Mouse (Mus musculus): ENCODE data around the gene Tarsl2. TPM values are rescaled to one million over a fixed set of nuclear protein-coding genes. Genes with fewer than 3 reads are reported as not detected.

Gene Tarsl2
- polyA plus RNA-seq, 1 experiment = not detected

GRCm38 (mm10) chr7:65623330-65623729, 21.4 kb upstream of the Tarsl2 start:
- H3K4me1 ChIP-seq (ENCODE audit: control insufficient read depth, insufficient read depth, low read length) = no peaks in the 10 kb centered on the region
- WGBS = 88% methylated on average over 3 of the region's 3 CpGs
- H3K27ac ChIP-seq (ENCODE audit: insufficient read depth, low read depth, low read length) = no peak overlapping the region
- no peak overlapping the region for H3K4me3 ChIP-seq (ENCODE audit: insufficient read depth, low read depth, low read length)
- no peak for TF ChIP-seq CTCF (IDR thresholded peaks at IDR 0.05; ENCODE audit: insufficient read depth, low read depth, low read length)
- no peak for TF ChIP-seq POLR2A (IDR thresholded peaks at IDR 0.05; ENCODE audit: insufficient read depth, low read depth, low read length)

GRCm38 (mm10) chr7:65625528-65625927, 19.2 kb upstream of the Tarsl2 start:
- no peak overlapping the region for H3K4me3 ChIP-seq (ENCODE audit: insufficient read depth, low read depth, low read length)
- H3K4me1 ChIP-seq (ENCODE audit: control insufficient read depth, insufficient read depth, low read length) = no peaks in the 10 kb centered on the region
- no peak overlapping the region for H3K27ac ChIP-seq (ENCODE audit: insufficient read depth, low read depth, low read length)
- TF ChIP-seq CTCF (IDR thresholded peaks at IDR 0.05; ENCODE audit: insufficient read depth, low read depth, low read length) (no peak), POLR2A (IDR thresholded peaks at IDR 0.05; ENCODE audit: insufficient read depth, low read depth, low read length) (no peak)
- WGBS = 41% methylated on average over 2 of the region's 2 CpGs

- TF ChIP-seq POLR2A (IDR thresholded peaks at IDR 0.05; ENCODE audit: insufficient read depth, low read depth, low read length) (no peak), CTCF (IDR thresholded peaks at IDR 0.05; ENCODE audit: insufficient read depth, low read depth, low read length) (no peak)
- Histone ChIP-seq H3K4me3 (ENCODE audit: insufficient read depth, low read depth, low read length) (no peak overlapping the region), H3K27ac (ENCODE audit: insufficient read depth, low read depth, low read length) (no peak overlapping the region), H3K4me1 (ENCODE audit: control insufficient read depth, insufficient read depth, low read length) (no peaks in the 10 kb centered on the region)
- 95% methylated on average over 1 of the region's 1 CpGs for WGBS
Observed at GRCm38 (mm10) chr7:65629846-65630245, 14.9 kb upstream of the Tarsl2 start.

GRCm38 (mm10) chr7:65630661-65631060, 14.0 kb upstream of the Tarsl2 start:
- Histone ChIP-seq H3K4me3 (ENCODE audit: insufficient read depth, low read depth, low read length) (no peak overlapping the region), H3K4me1 (ENCODE audit: control insufficient read depth, insufficient read depth, low read length) (no peaks in the 10 kb centered on the region), H3K27ac (ENCODE audit: insufficient read depth, low read depth, low read length) (no peak overlapping the region)
- TF ChIP-seq CTCF (IDR thresholded peaks at IDR 0.05; ENCODE audit: insufficient read depth, low read depth, low read length) = no peak
- WGBS = 94% methylated on average over 5 of the region's 5 CpGs

GRCm38 (mm10) chr7:65635831-65636230, 8.9 kb upstream of the Tarsl2 start:
- H3K4me1 ChIP-seq (ENCODE audit: control insufficient read depth, insufficient read depth, low read length) = no peaks in the 10 kb centered on the region
- WGBS = 95% methylated on average over 6 of the region's 6 CpGs
- H3K4me3 ChIP-seq (ENCODE audit: insufficient read depth, low read depth, low read length) = no peak overlapping the region
- H3K27ac ChIP-seq (ENCODE audit: insufficient read depth, low read depth, low read length) = no peak overlapping the region
- TF ChIP-seq CTCF (IDR thresholded peaks at IDR 0.05; ENCODE audit: insufficient read depth, low read depth, low read length) (no peak), POLR2A (IDR thresholded peaks at IDR 0.05; ENCODE audit: insufficient read depth, low read depth, low read length) (no peak)

GRCm38 (mm10) chr7:65636356-65636880, 8.3 kb upstream of the Tarsl2 start:
- WGBS = 72% methylated on average over 7 of the region's 7 CpGs
- no peak overlapping the region for H3K27ac ChIP-seq (ENCODE audit: insufficient read depth, low read depth, low read length)
- H3K4me1 ChIP-seq (ENCODE audit: control insufficient read depth, insufficient read depth, low read length) = no peaks in the 10 kb centered on the region
- no peak overlapping the region for H3K4me3 ChIP-seq (ENCODE audit: insufficient read depth, low read depth, low read length)
- TF ChIP-seq POLR2A (IDR thresholded peaks at IDR 0.05; ENCODE audit: insufficient read depth, low read depth, low read length) (no peak), CTCF (IDR thresholded peaks at IDR 0.05; ENCODE audit: insufficient read depth, low read depth, low read length) (no peak)

GRCm38 (mm10) chr7:65638170-65638770, 6.4 kb upstream of the Tarsl2 start:
- TF ChIP-seq CTCF (IDR thresholded peaks at IDR 0.05; ENCODE audit: insufficient read depth, low read depth, low read length) = no peak
- TF ChIP-seq POLR2A (IDR thresholded peaks at IDR 0.05; ENCODE audit: insufficient read depth, low read depth, low read length) = no peak
- 32% methylated on average over 7 of the region's 7 CpGs for WGBS
- no peaks in the 10 kb centered on the region for H3K4me1 ChIP-seq (ENCODE audit: control insufficient read depth, insufficient read depth, low read length)
- H3K27ac ChIP-seq (ENCODE audit: insufficient read depth, low read depth, low read length) = no peak overlapping the region
- H3K4me3 ChIP-seq (ENCODE audit: insufficient read depth, low read depth, low read length) = no peak overlapping the region

- no peak for TF ChIP-seq CTCF (IDR thresholded peaks at IDR 0.05; ENCODE audit: insufficient read depth, low read depth, low read length)
- no peak for TF ChIP-seq POLR2A (IDR thresholded peaks at IDR 0.05; ENCODE audit: insufficient read depth, low read depth, low read length)
- Histone ChIP-seq H3K4me3 (ENCODE audit: insufficient read depth, low read depth, low read length) (no peak overlapping the region), H3K4me1 (ENCODE audit: control insufficient read depth, insufficient read depth, low read length) (peaks cover 3% of the 10 kb centered on the region; the same call in 1 of the 2 replicates), H3K27ac (ENCODE audit: insufficient read depth, low read depth, low read length) (no peak overlapping the region)
- WGBS = 85% methylated on average over 6 of the region's 6 CpGs
Observed at GRCm38 (mm10) chr7:65639821-65640382, 4.8 kb upstream of the Tarsl2 start.

GRCm38 (mm10) chr7:65640672-65641071, 4.0 kb upstream of the Tarsl2 start:
- Histone ChIP-seq H3K4me3 (ENCODE audit: insufficient read depth, low read depth, low read length) (no peak overlapping the region), H3K27ac (ENCODE audit: insufficient read depth, low read depth, low read length) (no peak overlapping the region), H3K4me1 (ENCODE audit: control insufficient read depth, insufficient read depth, low read length) (peaks cover 5% of the 10 kb centered on the region; the same call in 1 of the 2 replicates)
- 92% methylated on average over 6 of the region's 6 CpGs for WGBS
- TF ChIP-seq CTCF (IDR thresholded peaks at IDR 0.05; ENCODE audit: insufficient read depth, low read depth, low read length) (no peak), POLR2A (IDR thresholded peaks at IDR 0.05; ENCODE audit: insufficient read depth, low read depth, low read length) (no peak)
